Mouse (Mus musculus) thymus, postnatal 14 days (tissue): ENCODE data around the gene Olfr556.
"Not testable (repeated sequence)": the region's sequence is repeated elsewhere in the genome, so short reads cannot be mapped to it uniquely, and the experiment has no call there.

Experiments
- DNase-seq: peaks from one replicate; pipeline ENCODE4 v3.0.0; 2021

Gene Olfr556

DNA sequence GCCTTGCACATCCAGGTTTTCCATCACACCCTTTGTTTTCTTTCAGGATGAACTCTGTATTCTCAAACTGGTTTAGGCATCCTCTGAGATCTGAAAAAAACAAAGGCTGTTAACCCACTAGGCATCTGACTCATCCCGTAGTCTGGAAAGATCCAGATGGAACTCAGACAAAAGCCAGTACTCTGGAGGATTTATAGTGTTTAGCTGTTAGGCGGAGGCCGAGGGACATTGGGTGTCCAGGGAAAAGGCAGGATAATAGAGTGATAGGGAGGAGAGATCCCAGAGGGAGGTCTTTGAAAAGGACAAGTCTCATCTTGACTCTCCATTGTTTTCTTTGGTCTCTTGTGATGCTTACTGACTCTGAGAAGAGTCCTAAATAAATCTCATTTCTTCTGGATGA lies at the start of gene Olfr556:
Olfr556 (plus strand) TSS at position 301 of the 400 bp plus-strand sequence.
- no peak for DNase-seq

DNA sequence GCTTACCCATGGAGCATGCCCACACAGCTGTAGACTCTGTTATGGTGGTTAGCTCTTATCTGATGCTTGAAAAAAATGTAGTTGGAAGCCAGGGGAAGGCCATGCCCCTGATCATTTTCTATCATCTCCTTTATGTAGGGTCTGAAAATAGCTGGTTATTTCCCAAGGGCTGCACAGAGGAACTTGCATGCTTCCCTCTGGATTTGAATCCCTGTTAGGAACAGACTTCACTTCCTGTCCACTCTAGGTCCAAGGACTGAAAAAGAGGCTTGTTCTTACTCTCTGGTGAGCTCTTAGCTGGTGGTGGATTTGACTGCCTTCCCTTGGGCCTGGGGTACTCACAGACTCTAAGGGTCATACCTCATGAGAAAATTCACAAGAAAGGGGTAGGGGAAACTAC lies 46.6 kb upstream of the Olfr556 start, which contains the start of gene Olfr553:
Olfr553 (minus strand) TSS at position 101 of the 400 bp plus-strand sequence.
- DNase-seq, result no peak

DNA sequence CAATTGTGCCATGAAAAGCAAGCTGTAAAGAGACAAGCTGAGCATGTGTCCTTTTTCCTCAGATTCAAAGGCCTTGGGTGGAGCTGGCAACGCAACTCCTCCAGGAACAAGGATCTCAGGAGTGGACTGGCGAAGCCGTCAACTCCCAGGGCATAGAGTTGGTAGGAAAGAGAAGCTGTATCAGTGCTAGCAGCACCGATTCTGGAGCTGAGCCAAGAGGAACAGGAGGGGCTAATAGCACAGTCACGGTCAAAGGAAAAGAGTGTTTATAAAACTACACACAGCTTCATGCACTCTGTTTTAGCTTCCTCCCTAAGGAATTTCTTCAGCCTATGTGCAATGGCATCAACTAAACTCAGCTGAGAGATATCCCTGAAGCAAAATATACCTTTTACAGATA lies 45.1 kb upstream of the Olfr556 start:
- no peak for DNase-seq

DNA sequence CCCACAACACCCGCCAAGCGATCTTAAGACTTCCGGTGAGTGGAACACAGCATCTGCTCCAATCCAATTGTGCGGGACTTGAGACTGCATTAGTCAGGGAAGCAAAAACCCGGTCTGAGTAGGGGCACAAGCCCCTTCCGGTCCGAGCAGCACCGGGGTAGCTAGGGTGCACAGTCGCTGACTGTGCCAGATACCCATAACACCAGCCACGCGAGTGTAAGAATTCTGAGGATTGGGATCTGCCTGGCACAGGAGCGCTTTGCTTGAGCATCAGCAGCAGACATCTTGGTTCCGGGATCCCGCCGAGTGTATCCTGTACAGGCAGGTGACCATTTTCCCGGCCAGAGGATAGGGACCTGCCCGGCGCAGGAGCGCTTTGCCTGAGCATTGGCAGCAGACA lies 44.3 kb upstream of the Olfr556 start:
- not testable (repeated sequence) for DNase-seq

DNA sequence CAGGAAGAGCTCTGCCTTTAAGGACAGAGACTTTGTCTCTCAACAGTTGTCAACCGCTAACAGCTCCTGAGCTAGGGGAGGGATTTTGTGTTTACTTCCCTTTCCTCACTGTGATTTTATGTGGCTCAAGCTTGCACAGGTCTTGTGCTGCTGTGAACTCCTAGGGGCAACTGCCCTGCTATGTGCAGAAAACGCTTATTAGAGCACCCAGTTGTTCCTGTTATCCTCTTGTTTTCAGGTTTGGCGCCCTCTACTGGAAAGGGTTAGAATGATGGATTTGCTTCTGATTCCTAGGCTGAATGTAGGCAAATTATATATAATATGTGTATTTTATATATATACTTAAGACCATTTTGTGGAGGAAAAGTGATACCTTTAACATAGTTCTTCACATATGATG lies 28.0 kb upstream of the Olfr556 start:
- peak; percentile 64 for DNase-seq

DNA sequence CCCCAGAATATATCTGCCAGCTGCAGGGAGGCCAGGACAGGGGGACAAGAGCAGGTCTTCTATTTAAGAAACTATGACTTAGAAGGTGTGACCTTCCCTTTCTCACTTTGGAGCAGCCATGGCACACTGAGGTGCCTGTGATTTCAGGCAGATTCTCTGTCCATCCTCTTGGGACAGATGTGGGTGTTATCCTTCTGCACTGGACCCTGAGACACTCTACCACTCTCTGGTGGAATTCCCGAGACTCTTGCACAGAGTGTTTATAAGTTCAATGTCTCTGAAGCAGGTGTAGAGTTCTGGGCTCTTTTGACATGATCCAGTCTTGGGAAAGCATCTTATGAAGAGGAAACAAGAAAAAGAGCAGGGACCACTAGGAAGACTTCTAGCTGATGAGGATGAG lies 26.6 kb upstream of the Olfr556 start, which contains the start of gene Olfr554:
Olfr554 (plus strand) TSS at position 301 of the 400 bp plus-strand sequence.
- no peak for DNase-seq

DNA sequence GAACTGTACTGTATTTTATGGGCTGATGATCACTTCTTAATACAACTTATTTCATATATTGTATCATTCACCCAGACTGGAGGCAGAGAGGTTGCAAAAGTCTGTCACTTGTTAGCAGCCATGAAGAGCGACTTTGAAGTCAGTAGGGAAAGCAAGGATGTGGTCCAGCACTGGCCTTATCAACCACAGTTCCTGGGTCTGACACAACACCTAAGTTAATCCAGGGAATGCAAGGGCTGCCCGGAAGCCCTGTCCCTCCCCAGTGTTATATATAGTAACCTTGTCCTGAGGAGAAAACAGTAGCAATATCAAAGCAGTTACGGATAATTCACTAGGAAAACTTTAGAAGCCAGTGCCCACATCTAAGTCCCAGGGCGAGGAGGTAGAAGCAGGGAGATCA lies 19.8 kb upstream of the Olfr556 start:
- DNase-seq, result not testable (repeated sequence)

DNA sequence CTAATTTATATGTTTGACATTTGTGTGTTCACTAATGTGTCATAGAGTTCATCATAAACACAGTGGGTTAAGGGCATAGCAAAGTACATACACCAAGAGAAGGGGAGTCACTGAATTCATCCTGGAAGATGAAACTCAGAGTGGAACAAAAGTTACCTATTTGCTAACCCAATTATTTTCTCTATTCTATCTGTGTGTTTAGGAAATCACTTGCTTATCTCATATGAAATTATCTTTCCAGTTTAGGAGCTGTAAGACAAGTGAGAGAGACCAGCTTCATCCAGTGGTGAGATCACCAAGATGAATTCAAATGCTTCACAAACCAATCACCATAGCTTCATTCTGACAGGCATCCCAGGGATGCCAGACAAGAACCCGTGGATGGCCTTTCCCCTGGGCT lies 6.2 kb upstream of the Olfr556 start, which contains the start of gene Olfr555:
Olfr555 (plus strand) TSS at position 301 of the 400 bp plus-strand sequence.
- no peak for DNase-seq

DNA sequence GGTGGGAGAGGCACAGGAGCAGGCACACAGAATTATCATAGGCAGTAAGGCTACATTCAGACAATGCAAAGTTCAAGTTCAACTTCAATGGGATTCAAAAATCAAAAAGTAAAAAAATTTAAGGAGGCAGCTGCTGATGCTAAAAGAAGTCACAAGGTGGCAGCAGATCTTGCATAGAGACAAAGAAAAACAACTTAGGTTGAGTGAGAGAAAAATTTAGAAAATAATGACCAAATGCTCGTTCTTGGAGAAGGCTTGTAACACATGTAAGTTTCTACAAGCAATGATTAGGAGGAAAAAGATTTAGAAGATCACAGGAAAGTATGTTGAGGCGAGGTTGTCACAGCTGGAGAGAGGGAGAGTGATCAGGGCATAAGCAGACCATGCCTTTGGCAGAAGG lies 679 bp downstream of the Olfr556 start:
- no peak for DNase-seq

DNA sequence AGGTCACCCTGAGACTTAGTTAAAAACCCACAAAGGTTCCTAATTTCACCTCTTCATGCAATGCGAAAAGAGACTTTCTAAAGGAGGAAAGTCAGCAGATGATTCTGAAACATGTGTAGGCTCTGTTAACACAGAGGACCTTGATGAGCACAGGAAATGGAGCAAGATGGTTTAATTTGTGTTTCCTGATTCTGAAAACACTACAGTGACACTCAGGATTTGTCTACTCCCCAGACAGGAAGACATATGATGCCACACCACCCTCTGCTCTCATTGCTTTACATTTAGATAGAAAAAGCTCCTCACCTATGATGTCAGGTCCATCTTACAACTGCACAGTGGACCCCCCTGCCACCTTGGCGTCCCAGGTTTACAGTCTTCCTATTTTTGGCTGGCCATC lies 11.5 kb downstream of the Olfr556 start:
- DNase-seq, result no peak

DNA sequence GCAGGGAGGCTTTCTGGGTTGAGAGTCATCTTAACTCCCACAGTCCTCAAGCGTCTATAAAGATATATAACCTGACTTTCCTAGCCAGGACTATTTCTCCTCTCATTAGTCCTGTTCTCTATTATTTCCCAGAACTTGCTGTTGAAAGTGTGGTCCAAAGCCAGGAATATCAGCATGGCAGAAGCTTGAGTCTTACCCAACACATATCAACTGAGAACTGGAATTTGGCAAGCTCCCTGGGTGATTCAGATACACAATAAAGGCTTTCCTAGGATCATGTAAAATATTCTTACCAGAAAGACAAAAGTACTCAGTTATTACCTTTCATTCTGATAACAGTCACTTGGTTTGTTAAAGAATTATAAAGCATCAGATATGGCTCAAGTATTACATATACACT lies 17.2 kb downstream of the Olfr556 start:
- DNase-seq, result no peak

DNA sequence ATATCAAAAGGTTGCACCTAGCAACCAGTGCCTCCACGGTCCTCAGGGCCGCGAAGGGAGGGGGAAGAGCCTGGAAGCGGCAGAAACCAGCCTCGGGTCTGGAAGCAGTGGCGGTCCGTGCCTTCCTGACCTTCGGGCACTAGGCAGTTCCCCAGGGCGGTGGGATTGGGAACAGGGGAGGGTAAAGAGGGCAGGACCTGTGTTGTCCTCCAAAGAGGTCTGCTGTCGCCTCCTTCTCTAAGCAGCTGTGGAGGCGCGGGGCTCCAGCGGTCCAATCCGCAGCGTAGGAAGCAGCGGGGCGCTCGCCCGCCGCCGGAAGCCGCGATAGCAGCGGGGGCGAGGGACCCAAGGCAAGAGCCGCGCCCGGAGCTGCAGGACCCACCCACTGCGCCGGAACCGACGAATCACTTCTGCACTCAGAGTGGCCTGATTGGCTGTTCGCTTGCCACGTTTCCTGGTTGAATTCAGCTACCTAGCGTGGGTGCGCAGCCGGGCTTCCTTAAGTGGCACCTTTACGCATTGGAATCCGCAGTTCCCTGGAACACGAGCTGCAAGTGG lies 22.3 kb downstream of the Olfr556 start, which contains the start of gene Trim68:
Trim68 (minus strand) TSS at position 384 of the 558 bp plus-strand sequence.
- peak; percentile 94 for DNase-seq

DNA sequence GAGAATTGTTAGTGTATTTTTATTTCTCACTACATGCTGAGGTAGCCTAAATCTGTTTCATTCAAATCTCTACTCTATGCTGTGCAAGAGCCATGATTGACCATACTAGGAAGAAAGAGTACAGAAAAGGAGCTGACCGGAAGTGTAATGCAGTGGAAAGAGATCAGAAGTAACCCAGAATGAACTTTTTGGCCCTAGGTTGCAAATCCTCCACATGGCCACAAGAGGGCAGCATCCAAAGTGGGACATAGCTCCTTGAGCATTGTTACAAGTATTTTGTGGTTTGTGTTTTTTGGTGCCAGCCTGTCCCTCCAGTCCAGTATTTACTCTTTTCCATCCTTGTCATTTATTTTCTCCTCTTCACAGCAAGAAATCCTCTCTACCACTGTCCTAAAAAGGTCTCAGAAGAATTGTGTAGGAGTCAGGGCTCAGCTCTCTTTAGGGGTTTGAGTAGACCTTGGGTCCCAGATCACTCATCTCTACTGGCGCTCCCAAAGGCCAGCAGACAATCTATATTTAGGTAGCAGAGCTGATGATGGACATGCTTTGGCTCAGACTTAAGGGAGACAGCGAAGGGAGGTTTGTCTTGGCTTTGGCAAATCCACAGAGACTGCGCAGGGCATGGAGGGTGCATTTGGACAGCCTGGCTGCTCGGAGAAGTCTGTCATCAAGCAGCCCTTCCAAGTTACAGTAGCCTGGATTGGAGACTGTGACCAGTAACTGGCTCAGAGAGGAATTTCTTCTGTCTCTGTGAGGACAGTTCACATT lies 30.8 kb downstream of the Olfr556 start, which contains the start of gene Olfr557:
Olfr557 (plus strand) TSS at position 553 of the 768 bp plus-strand sequence.
- peak; percentile 46 for DNase-seq

DNA sequence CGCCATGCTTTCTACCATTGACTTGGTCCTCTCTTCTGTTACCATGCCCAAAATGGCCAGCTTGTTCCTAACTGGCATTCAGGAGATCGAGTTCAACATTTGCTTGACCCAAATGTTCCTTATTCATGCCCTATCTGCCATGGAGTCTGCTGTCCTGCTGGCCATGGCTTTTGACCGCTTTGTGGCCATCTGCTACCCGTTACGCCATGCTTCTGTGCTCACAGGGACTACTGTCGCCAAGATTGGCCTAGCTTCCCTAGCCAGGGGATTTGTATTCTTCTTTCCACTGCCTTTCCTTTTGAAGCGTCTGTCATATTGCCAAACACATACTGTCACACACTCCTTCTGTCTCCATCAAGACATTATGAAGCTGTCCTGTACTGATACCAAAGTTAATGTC lies 33.8 kb downstream of the Olfr556 start:
- DNase-seq, result no peak

DNA sequence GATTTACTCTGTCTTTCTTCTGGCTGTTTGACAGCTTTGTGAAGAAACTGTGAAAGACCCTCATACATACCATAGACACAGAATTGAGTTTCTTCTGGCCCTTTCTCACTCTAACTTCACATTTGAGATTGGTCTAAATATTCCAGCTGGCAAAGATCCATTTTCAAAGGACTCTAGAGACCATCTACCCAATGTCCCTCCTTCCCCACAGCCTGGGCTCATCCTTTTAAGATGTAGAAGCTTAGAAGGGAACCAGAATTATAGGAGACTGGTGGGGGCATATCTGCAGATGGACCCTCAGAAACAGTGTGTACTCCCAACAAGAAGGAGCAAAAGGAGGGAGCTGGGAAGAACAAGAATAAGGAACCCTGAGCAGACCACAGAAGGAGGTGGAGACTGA lies 37.2 kb downstream of the Olfr556 start, which contains the start of gene Olfr558:
Olfr558 (plus strand) TSS at position 301 of the 400 bp plus-strand sequence.
- DNase-seq, result no peak

DNA sequence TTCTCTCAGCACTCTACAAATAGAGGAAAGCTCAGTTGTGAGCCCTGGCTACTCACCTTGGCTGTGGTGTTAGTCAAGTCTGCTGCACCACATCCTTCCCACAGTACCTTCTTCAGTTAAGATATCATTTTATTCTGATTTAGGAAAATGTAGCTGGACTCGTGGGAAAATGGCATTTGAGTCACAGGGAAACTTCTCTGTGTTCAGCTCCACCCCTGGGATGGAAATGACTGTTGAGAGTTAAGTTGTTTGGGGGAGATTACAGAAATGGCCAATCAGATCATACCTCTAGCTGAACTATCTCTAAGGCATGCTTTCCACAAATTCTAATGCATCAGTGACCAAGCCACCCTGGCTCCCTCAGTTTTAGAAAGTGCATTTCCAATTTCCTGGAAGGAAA lies 54.3 kb downstream of the Olfr556 start, which contains the start of gene Olfr33:
Olfr33 (minus strand) TSS at position 101 of the 400 bp plus-strand sequence.
- no peak for DNase-seq
